Mouse (Mus musculus): Measurements from ENCODE around the gene Blnk.

Gene Blnk

GRCm38 (mm10) chr19:40964936-40965850 is 29.1 kb downstream of the Blnk start:
- no peak for DNase-seq (ENCODE audit: low spot score in 2 of 2)

GRCm38 (mm10) chr19:40964367-40964891 is 29.9 kb downstream of the Blnk start:
- no peak for DNase-seq (ENCODE audit: low spot score in 2 of 2)

- DNase-seq (ENCODE audit: low spot score in 2 of 2), result peak; percentile 52 to 90
Observed at GRCm38 (mm10) chr19:40962988-40963387, 31.3 kb downstream of the Blnk start.

- DNase-seq (ENCODE audit: low spot score in 2 of 2), result no peak
Observed at GRCm38 (mm10) chr19:40958981-40959380, 35.4 kb downstream of the Blnk start.

GRCm38 (mm10) chr19:40946937-40947577 is 47.3 kb downstream of the Blnk start:
- DNase-seq (ENCODE audit: low spot score in 2 of 2), result no peak

GRCm38 (mm10) chr19:40943552-40943951 is 50.8 kb downstream of the Blnk start:
- no peak for DNase-seq (ENCODE audit: low spot score in 2 of 2)

GRCm38 (mm10) chr19:40936038-40936437 is 58.3 kb downstream of the Blnk start:
- DNase-seq (ENCODE audit: low spot score in 2 of 2), result no peak

GRCm38 (mm10) chr19:40935376-40935775 is 59.0 kb downstream of the Blnk start:
- no peak for DNase-seq (ENCODE audit: low spot score in 2 of 2)

GRCm38 (mm10) chr19:40931581-40932369 is 62.6 kb downstream of the Blnk start:
- DNase-seq (ENCODE audit: low spot score in 2 of 2), result no peak

- DNase-seq (ENCODE audit: low spot score in 2 of 2), result no peak
Observed at GRCm38 (mm10) chr19:40895393-40895703, 99.0 kb downstream of the Blnk start.

- DNase-seq (ENCODE audit: low spot score in 2 of 2), result peak; percentile 88 to 90
Observed at GRCm38 (mm10) chr19:40894519-40895392, 99.6 kb downstream of the Blnk start, which contains the start of gene Zfp518a. TSS of gene Zfp518a (plus strand) at chr19:40894705.

GRCm38 (mm10) chr19:40894071-40894506 is 100.2 kb downstream of the Blnk start:
- no peak for DNase-seq (ENCODE audit: low spot score in 2 of 2)

GRCm38 (mm10) chr19:40888887-40889286 is 105.4 kb downstream of the Blnk start:
- no peak for DNase-seq (ENCODE audit: low spot score in 2 of 2)

- no peak for DNase-seq (ENCODE audit: low spot score in 2 of 2)
Observed at GRCm38 (mm10) chr19:40881700-40882099, 112.6 kb downstream of the Blnk start.

Measured in natural killer cell, adult 2 months (primary cell).